Mouse (Mus musculus) cerebellum, adult 9-11 months (tissue): ENCODE measurements around the gene Tpsab1.
A peak's percentile ranks its signal among the peaks of the same experiment; 100 is the strongest.

Experiments used
- DNase-seq: peaks from one replicate; pipeline ENCODE4 v3.0.0; 2022

Tpsab1 gene

DNA sequence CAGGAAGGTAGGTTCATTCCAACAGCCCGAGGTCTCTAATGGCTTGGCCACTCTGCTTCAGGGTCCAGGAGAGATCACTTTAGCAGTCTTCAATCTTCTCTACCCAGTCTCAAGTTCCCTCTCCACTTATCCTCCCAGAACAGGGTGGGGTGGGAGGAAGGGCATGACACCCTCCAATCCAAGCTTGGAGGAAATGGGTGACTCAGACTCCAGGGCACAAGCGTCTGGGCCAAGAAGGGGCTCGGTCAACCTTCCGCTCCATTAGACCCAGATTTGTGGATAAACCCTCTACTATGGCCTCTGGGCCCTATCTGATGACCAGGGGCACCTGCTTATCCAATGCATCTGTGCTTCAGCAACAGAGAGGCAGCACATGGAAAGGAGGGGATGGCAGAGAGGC lies at the start of gene Tpsab1:
Gene Tpsab1, minus strand, starts transcription at position 101 of the 400 bp plus-strand sequence.
- DNase-seq = no peak

DNA sequence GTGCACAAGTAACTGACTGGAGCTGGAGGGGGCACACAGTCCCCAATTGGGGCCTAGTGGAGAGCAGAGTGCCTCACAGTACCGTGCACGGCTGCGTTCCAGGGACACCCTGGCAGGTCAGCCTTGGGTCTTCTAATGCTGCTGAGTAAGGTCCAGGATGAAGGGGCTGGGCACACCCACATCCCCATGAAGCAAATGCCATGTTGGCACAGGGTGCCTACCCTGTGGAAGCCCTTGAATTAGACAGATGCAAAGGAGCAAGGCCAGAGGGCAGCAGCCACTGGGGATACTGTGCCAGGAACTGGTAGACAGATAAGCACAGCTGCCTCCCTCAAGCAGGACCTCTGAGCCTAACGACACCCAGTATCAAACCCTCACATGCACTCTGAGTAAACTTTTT lies 49.2 kb upstream of the Tpsab1 start:
- no peak for DNase-seq

DNA sequence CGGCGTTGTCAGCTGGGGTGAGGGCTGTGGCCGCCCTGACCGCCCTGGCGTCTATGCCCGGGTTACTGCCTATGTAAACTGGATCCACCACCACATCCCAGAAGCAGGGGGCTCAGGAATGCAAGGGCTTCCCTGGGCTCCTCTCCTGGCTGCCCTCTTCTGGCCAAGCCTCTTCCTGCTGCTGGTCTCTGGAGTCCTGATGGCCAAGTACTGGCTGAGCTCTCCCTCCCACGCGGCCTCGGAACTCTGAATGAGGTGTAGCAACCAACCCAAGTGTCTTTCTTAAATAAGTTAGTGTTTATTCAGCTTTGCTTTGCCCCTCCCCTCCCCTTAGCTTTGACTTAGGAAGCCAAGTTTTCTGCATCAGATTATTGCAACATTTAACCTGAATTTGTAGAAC lies 28.6 kb upstream of the Tpsab1 start:
- no peak for DNase-seq

DNA sequence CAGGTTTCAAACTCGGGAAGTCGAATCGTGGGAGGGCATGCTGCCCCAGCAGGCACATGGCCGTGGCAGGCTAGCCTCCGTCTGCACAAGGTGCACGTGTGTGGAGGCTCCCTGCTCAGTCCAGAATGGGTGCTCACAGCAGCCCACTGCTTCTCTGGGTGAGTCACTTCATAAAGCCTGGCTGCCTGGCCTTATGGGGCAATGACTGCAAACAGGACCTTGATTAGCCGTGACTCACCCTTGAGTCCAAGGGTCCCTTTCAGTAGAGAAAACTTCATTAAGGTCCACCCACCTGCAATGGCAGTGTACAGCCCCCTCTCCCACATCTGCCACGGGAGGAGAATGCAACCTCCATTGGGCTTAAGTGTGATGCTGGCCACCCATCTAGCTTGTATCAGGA lies 27.1 kb upstream of the Tpsab1 start:
- no peak for DNase-seq

DNA sequence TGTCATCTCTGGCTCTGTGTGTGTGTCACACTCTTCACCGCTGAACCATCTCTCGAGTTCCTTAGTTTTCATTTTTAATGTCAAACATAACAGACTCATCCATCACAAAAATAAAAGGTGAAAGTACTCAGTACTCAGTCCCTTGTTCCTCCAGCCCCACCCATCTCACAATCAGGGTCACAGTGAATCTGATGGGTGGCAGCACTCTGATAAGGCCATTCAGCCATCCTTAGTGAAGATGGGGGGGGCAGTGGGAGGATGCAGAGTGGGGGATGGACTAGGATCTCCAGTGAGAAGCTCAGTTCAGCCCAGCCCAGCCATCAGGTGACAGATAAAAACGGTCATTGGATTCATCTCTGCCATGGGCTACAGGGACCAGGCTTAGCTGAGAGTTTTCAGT lies 23.6 kb upstream of the Tpsab1 start, which contains the start of gene Tpsg1:
Gene Tpsg1, plus strand, starts transcription at position 301 of the 400 bp plus-strand sequence.
- DNase-seq = no peak

GRCm38 (mm10) chr17:25366005-25366404 lies 20.6 kb upstream of the Tpsab1 start, which contains the start of gene Tpsb2:
Tpsb2 (plus strand) TSS chr17:25366305.
- DNase-seq = no peak

DNA sequence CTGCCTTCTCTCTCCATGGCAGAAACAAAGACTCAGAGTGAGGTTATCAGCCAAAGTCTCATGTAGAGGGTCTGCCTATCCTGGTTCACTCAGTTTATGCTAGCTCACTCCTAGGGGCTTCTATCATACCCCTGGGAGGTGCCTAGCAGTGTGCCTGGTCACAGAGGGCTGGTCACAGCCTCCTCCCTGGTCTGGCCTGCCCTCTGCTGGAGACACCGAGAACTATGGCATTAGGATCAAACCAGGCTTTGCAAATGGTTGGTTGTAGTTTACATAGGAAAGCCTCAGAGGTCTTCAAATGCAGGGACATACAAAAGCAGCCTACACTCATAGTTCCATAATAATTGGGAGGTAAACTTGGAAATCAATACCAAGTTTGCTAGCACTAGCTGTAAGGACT lies 18.4 kb upstream of the Tpsab1 start:
- DNase-seq = peak; percentile 5

DNA sequence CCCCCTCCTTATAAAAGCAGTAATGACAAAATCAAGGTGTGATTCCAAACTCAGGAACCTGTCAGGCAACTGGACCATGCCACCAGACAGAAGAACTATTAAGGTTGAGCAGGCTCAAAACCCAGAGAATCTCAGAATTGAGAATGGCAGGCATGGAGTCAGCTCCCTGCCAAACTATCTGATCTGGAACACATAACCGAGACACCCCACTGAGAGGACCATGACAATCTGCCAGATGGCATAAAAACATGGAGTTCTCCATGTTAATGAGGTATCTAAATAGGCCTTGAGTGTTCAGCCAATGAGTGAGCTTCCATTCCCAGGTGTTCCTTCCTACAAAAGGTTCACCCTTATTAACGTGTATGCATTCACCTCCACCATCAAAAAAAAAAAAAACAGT lies 15.9 kb upstream of the Tpsab1 start:
- no peak for DNase-seq

DNA sequence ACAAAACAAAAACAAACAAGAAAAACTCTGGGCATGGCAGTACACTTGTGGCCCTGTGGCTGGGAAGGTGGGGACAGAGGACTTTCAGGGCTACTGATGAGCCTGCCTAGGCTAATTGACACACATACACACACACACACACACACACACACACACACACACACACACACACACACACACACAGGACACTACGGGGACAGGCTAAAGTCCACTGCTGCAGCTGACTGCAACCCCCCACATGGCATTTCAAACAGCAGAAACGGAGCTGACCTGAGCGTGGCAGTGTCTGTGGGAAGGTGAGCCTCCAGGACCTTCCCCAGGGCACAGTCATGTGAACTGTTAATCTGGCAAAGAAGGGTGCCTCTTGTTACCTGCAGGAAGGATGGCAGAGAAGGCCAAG lies 3.9 kb downstream of the Tpsab1 start:
- no peak for DNase-seq

DNA sequence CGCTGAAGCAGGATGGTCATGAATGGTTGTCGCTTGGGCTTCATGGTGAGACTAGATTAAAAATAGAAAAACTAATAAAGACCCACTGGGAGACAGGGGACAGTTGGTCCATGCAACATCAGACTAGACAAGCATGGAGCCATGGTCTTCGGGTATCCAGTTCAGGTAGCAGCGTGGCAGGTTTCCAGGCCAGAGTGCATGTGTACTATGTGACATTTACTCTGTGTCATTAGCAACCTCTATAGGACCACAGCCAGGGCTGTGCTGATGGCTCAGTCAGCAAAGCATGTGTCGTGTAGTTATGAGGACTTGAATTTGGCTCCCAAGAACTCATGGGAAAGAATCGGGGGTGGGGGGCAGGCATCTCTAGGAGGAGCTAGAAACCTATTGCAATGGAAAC lies 5.4 kb downstream of the Tpsab1 start:
- no peak for DNase-seq

DNA sequence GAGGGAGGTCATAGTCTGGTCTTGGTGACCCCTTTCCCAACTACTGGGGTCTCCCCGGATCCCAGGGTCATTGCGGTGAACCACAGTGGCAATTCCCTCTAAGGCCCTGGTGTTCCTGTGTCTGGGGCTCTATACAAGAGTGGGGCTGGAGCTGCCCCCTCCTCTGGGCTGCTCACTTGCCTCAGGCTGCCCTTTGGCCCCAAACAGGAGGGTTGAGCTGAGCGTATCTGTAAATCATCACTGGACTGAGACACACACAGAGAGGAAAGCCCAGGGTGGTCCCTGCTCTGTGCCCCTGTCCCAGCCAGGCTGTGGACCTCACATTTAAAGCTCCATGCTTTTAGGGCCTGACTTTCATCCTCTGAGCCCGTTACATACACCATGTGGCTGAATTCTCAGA lies 7.1 kb downstream of the Tpsab1 start:
- DNase-seq = no peak

GRCm38 (mm10) chr17:25333943-25334342 lies 11.4 kb downstream of the Tpsab1 start:
- peak; percentile 10 for DNase-seq

DNA sequence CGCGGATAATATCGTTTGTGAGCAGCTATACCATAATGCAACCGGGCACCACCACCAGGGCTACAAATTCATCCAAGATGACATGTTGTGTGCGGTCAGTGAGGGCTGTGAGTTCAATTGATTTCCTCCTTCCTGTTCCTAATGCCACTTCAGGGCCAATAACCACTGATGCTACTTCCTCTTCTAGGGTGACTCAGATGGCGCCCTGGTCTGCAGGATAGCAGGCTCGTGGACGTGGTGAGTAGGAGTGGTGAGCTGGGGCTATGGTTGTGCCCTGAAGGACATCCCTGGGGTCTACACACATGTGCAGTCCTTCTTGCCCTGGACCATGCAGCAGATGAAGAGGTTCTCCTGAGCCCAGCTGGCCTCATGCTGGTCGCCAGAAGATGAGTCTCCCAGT lies 13.0 kb downstream of the Tpsab1 start:
- DNase-seq = no peak

- DNase-seq = no peak
These were observed 22.4 kb downstream of the Tpsab1 start for GRCm38 (mm10) chr17:25322930-25323329.

GRCm38 (mm10) chr17:25320819-25321218 lies 24.5 kb downstream of the Tpsab1 start:
- DNase-seq = no peak

DNA sequence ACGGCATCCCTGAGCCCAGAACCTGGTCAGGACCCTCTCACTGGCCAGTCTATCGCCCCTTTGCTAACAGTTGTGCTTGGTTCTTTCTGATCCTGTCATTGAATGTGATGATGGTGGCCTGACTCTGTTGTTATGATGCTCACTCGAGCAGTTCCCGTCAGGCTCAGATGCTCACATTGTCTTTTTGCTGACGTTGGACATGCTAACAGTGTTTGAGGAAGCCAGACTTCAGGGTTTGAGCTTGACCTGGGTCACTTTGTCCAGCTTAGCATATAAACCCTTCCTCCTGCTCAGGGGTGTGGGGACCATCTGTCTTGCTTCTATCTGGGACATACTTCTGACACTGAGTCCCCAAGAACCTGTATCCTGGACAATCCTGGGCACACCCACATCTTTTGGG lies 27.0 kb downstream of the Tpsab1 start, which contains the start of gene Prss29:
Gene Prss29, plus strand, starts transcription at position 301 of the 400 bp plus-strand sequence.
- DNase-seq = no peak

DNA sequence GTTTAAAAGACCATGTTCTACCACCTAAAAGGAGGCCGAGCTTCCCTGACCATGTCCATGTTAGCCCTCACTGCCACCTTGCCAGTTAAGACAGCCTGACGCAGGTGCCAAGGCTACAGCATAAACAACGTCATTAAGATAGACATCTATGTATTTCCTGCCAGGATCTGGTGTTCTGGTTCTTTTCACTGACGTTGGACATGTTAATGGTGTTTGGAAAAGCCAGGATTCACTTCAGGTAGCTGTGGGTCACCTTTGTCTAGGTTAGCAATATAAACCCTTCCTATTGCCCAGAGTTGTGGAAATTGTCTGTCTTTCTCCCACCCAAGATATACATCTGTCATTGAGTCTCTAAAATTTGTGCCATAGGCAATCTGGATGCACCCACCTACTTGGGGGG lies 37.0 kb downstream of the Tpsab1 start, which contains the start of gene Prss28:
Gene Prss28, plus strand, starts transcription at position 301 of the 400 bp plus-strand sequence.
- no peak for DNase-seq

GRCm38 (mm10) chr17:25298094-25298493 lies 47.3 kb downstream of the Tpsab1 start, which contains the start of gene Prss34:
Prss34 (plus strand) TSS chr17:25298394.
- DNase-seq = no peak

- no peak for DNase-seq
These were observed 51.3 kb downstream of the Tpsab1 start for GRCm38 (mm10) chr17:25294111-25294510.

DNA sequence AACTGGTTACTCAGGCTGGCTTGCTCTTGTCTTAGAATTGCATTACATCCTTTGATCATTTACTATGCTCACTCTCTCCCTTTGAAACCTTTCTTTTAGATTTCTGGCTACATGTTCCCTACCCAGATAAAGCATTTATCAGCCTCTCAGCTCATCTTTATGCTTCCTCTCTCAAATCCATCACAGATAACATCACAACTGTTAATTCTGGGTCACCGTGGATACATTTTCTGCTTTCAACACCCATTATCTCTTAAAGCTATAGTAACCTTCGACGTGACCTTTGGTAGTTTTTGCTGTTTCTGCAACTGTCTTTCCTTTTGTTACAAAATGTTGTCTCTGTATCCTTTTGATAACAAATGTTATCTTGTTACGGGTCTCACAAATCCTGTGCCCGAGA lies 51.9 kb downstream of the Tpsab1 start:
- DNase-seq = no peak
